Mouse (Mus musculus) cortical plate, adult 2 months (tissue): ENCODE measurements at regions not wholly inside any gene's neighbourhood (a gene's known extent, or its start where the extent isn't known, plus 50 kb on each side); places are given as distances from the start of the nearest gene placed in this dataset.

Experiments used
- H3K27ac ChIP-seq: fragments of 200-500 bp; 2 replicates; pipeline ENCODE4 v1.5.1; 2012; ENCODE audit warnings: low read length, control low read depth, inconsistent platforms; ENCODE audit not compliant: insufficient read depth
- H3K4me1 ChIP-seq: fragments of 200-500 bp; 2 replicates; pipeline ENCODE4 v1.6.1; 2011; ENCODE audit warnings: low read length; ENCODE audit not compliant: control insufficient read depth, insufficient read depth
- H3K4me3 ChIP-seq: fragments of 200-500 bp; 2 replicates; pipeline ENCODE4 v1.5.1; 2011; ENCODE audit warnings: mild to moderate bottlenecking, low read length, control low read depth; ENCODE audit not compliant: insufficient read depth
- CTCF ChIP-seq: fragments of 200-500 bp; IDR thresholded peaks from 2 replicates; pipeline ENCODE4 v1.5.1; 2011; ENCODE audit warnings: mild to moderate bottlenecking, control low read depth, low read length; ENCODE audit not compliant: insufficient read depth; ENCODE audit errors: extremely low read depth
- POLR2A ChIP-seq: fragments of 200-500 bp; IDR thresholded peaks from 2 replicates; pipeline ENCODE4 v1.6.1; 2011; ENCODE audit warnings: mild to moderate bottlenecking, low read length, control low read depth; ENCODE audit not compliant: insufficient read depth; ENCODE audit errors: extremely low read depth

- H3K4me3 ChIP-seq: no peak overlapping the region
These were observed 82.1 kb upstream of the Arglu1 start for GRCm38 (mm10) chr8:8772424-8772823.

DNA sequence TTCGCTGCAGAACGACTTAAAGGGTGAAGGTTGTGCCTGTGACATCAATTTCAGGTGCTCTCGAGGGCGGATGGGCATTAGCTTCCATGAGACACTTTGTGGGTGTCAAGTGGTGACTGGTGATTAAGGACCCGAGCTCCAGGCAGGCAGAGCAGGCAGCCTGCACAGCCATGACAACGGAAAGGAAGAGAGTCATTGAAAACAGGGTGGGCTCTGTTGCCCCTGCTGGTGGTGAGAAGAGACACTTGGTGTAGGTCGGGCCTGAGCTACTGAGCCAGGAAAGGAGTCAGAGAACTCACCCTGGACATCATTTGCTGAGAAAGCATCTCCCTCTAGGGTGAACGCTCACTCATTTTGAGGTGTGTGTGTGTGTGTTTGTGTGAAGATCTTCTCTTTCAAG, 80.1 kb upstream of the Arglu1 start:
- Histone ChIP-seq H3K4me1 (no peaks in the 10 kb centered on the region), H3K27ac (no peak overlapping the region), H3K4me3 (no peak overlapping the region)
- TF ChIP-seq CTCF: no peak

More at GRCm38 (mm10) chr8:8772424-8772823, 82.1 kb upstream of the Arglu1 start:
- no peak overlapping the region for H3K27ac ChIP-seq
- no peak for TF ChIP-seq CTCF
- no peak for TF ChIP-seq POLR2A
- H3K4me1 ChIP-seq: no peaks in the 10 kb centered on the region

GRCm38 (mm10) chr8:8762354-8762753, 72.0 kb upstream of the Arglu1 start:
- TF ChIP-seq POLR2A (no peak), CTCF (no peak)
- no peak overlapping the region for H3K27ac ChIP-seq
- no peaks in the 10 kb centered on the region for H3K4me1 ChIP-seq
- no peak overlapping the region for H3K4me3 ChIP-seq

- no peaks in the 10 kb centered on the region for H3K4me1 ChIP-seq
- no peak overlapping the region for H3K4me3 ChIP-seq
- TF ChIP-seq POLR2A: no peak
- TF ChIP-seq CTCF: no peak
- no peak overlapping the region for H3K27ac ChIP-seq
These were observed 68.0 kb upstream of the Arglu1 start for GRCm38 (mm10) chr8:8758283-8758682.

- Histone ChIP-seq H3K27ac (no peak overlapping the region), H3K4me3 (no peak overlapping the region), H3K4me1 (no peaks in the 10 kb centered on the region)
- TF ChIP-seq CTCF: no peak
- TF ChIP-seq POLR2A: no peak
These were observed 60.9 kb upstream of the Arglu1 start for GRCm38 (mm10) chr8:8751208-8751607.

GRCm38 (mm10) chr8:8746691-8747090, 56.4 kb upstream of the Arglu1 start:
- H3K4me1 ChIP-seq: no peaks in the 10 kb centered on the region
- H3K4me3 ChIP-seq: no peak overlapping the region
- no peak for TF ChIP-seq POLR2A
- no peak for TF ChIP-seq CTCF
- H3K27ac ChIP-seq: no peak overlapping the region

DNA sequence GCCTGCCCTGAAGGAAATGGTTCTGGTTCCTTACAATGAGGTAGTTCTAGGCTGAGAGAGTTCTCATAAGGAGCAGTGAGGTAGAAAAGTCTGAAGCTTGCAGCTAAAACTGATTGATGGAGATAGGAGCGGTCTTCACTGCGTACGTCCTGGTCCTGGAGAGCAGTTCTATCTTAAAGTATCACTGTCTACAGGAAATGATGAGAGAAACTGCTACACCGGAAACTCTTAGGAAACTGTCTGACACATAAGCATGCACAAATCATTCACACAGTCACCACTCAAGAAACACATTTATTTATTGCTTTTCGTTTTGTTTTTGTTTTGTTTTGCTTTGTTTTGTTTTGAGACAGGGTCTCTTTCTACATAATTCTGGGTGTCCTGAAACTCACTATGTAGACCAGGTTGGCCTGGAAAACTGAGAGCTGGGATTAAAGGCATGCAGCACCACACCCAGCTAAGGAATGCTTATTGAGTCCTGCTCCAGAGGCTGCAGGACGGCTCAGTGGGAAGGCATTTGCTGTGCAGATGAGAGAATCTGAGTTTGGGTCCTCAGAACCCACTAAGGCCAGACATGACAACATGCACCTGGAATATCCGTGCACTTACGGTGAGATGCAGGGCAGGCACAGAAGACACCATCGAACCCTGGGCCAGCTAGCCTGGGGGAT, 55.4 kb upstream of the Arglu1 start:
- TF ChIP-seq POLR2A (no peak), CTCF (no peak)
- Histone ChIP-seq H3K4me3 (no peak overlapping the region), H3K4me1 (no peaks in the 10 kb centered on the region), H3K27ac (no peak overlapping the region)
